Mouse (Mus musculus) G1E (cell line): ENCODE data around the gene Inafm2. TPM values are rescaled to one million over a fixed set of nuclear protein-coding genes. Genes with fewer than 3 reads are reported as not detected.

Experiments
- ATAC-seq: 2 replicates; pipeline ENCODE4 v1.8.0; 2016; ENCODE audit warnings: mild to moderate bottlenecking; ENCODE audit not compliant: insufficient number of reproducible peaks, poor library complexity, low FRiP score, severe bottlenecking; ENCODE audit errors: extremely low read depth
- DNase-seq: peaks from one replicate; pipeline ENCODE4 v3.0.0; 2012; ENCODE audit warnings: low spot score
- H3K27me3 ChIP-seq: 2 replicates; pipeline ENCODE4 v1.6.1; 2012; ENCODE audit warnings: mild to moderate bottlenecking, low read length, inconsistent platforms; ENCODE audit not compliant: insufficient read depth
- H3K36me3 ChIP-seq: replicated peaks from 2 replicates; pipeline ENCODE3; 2012; ENCODE audit warnings: mild to moderate bottlenecking, inconsistent platforms
- H3K4me1 ChIP-seq: 2 replicates; pipeline ENCODE4 v1.6.1; 2012; ENCODE audit warnings: low read depth, low read length, inconsistent platforms, mixed read lengths; ENCODE audit not compliant: insufficient read depth
- H3K4me3 ChIP-seq: 2 replicates; pipeline ENCODE4 v1.5.1; 2012; ENCODE audit warnings: low read depth, mild to moderate bottlenecking, inconsistent platforms, low read length, moderate library complexity, mixed read lengths
- H3K9me3 ChIP-seq: replicated peaks from 2 replicates; pipeline ENCODE4 v1.6.1; 2012; ENCODE audit warnings: inconsistent platforms
- CTCF ChIP-seq: IDR thresholded peaks from 2 replicates; pipeline ENCODE4 v1.5.1; 2012; ENCODE audit warnings: low read depth, low read length, inconsistent platforms, mixed read lengths
- GATA1 ChIP-seq: IDR thresholded peaks from 2 replicates; pipeline ENCODE4 v1.6.1; 2012; ENCODE audit warnings: borderline replicate concordance, low read length, inconsistent platforms, mixed read lengths
- GATA2 ChIP-seq: IDR thresholded peaks from 2 replicates; pipeline ENCODE4 v1.6.1; 2012; ENCODE audit warnings: low read depth, low read length, inconsistent platforms, borderline replicate concordance
- POLR2AphosphoS5 ChIP-seq: IDR thresholded peaks from 2 replicates; pipeline ENCODE4 v1.6.1; 2012; ENCODE audit warnings: low read depth, low read length, inconsistent platforms; ENCODE audit not compliant: insufficient replicate concordance
- TAL1 ChIP-seq: conservative IDR thresholded peaks from 2 replicates; pipeline ENCODE4 v1.6.1; 2012; ENCODE audit warnings: low read depth, low read length, inconsistent platforms, mixed read lengths
- polyA plus RNA-seq: library from polyadenylated mRNA; stranded (reverse); fragments of >175 nt; gene quantifications from 2 replicates; pipeline ENCODE4 v1.2.3, GENCODE M21; 2012
- total RNA-seq, 2 experiments: library from RNA; stranded (forward) in 1 of 2; stranded (reverse) in 1 of 2; fragments of 200-1000 nt in 1 of 2; fragments of >200 nt in 1 of 2; fragmentation: Nextera tagmentation in 1 of 2; gene quantifications; 2 replicates each; pipeline ENCODE4 v1.2.3; 2014 to 2017

Gene Inafm2
- total and polyA plus RNA-seq, 3 experiments = 14.8 to 24.8 (median 21.0) TPM

DNA sequence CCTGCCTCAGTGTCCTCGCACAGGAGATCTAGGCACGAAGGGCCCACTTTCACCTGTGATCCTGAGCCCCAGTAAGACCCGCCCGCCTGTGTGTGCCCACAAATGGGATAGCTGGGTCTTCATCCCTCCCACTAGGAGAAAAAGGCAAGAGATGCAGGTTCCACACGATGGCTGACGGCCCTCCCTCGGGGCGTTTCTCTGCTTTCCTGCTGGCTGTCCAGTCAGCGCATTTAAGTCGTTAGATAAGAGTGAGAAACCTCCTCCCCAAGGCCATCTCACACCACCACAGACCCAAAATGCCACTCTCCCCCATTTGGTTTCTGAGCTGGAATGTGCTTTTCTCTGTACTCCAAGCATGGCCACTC is 17.2 kb downstream of the Inafm2 start:
- no peak for DNase-seq
- Histone ChIP-seq H3K9me3 (no peaks in the 10 kb centered on the region), H3K36me3 (no peaks in the 10 kb centered on the region), H3K27me3 (peaks cover 84% of the 10 kb centered on the region), H3K4me1 (peaks cover 36% of the 10 kb centered on the region), H3K4me3 (no peak overlapping the region)
- TF ChIP-seq TAL1 = no peak
- TF ChIP-seq GATA1 = no peak
- no peak for TF ChIP-seq GATA2
- TF ChIP-seq POLR2AphosphoS5 = no peak
- no peak for TF ChIP-seq CTCF
- ATAC-seq = no peak

DNA sequence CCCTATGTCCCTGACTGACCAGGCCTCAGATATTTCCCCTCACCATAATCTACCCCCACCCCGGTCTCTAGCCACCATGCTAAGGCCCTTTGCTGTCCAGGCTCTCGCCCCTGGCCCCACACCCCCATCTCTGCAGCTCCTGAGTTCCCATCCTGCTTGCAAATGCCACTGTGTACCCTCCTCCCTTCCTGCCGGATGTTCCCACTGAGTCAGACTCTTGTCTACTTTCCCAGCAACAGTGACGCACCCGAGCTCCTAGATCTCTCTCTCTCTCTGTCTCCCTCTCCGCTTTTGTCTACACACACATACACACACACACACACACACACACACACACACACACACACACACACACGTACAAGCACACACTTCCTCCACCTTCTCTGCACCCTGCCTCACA is 17.9 kb downstream of the Inafm2 start:
- H3K27me3 ChIP-seq = peaks cover 77% of the 10 kb centered on the region
- no peak overlapping the region for H3K4me3 ChIP-seq
- no peaks in the 10 kb centered on the region for H3K36me3 ChIP-seq
- no peak for DNase-seq
- no peak for TF ChIP-seq GATA2
- TF ChIP-seq CTCF = no peak
- no peak for TF ChIP-seq TAL1
- TF ChIP-seq GATA1 = no peak
- no peak for TF ChIP-seq POLR2AphosphoS5
- peaks cover 36% of the 10 kb centered on the region for H3K4me1 ChIP-seq
- ATAC-seq = no peak
- no peaks in the 10 kb centered on the region for H3K9me3 ChIP-seq

DNA sequence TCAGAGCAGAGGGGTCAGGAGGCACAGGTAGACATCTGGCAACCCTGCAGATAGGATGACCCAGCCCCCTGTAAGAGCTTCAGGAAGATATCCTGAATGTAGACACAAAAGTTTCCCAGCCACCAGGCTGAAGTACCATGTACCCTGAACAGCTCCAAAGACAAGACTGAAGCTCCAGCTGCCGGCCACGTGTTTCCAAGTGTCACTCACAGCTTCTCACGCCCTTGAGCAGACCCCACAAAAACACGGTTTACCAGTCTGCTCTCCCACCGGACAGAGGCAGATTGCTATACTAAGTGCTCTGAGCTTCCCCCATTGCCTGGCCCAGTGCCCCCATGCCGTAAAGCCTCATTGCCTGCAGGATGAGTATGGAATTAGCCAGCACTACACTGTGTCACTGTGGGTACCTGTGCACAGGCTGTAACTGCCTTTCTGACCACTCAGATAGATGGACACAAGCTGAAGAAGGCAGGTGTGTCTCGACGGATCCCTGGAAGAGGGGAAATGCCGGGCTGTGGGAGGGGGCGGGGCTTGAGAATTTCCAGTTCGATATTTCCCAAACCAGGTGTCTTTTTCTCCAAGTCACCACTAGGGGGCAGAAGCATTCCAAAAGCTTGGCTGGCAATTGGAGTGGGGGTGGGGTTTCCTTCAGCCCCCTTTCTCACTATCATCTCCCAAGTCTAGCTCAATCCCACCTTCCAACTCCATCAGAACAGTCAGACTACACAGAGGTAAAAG is 18.7 kb downstream of the Inafm2 start:
- no peaks in the 10 kb centered on the region for H3K36me3 ChIP-seq
- peak; percentile 36 for TF ChIP-seq CTCF
- no peak for TF ChIP-seq TAL1
- no peak for TF ChIP-seq POLR2AphosphoS5
- TF ChIP-seq GATA2 = no peak
- no peak for TF ChIP-seq GATA1
- H3K27me3 ChIP-seq = peaks cover 72% of the 10 kb centered on the region
- ATAC-seq (no peak), DNase-seq (no peak)
- H3K4me1 ChIP-seq = peaks cover 33% of the 10 kb centered on the region
- H3K4me3 ChIP-seq = no peak overlapping the region
- H3K9me3 ChIP-seq = no peaks in the 10 kb centered on the region

DNA sequence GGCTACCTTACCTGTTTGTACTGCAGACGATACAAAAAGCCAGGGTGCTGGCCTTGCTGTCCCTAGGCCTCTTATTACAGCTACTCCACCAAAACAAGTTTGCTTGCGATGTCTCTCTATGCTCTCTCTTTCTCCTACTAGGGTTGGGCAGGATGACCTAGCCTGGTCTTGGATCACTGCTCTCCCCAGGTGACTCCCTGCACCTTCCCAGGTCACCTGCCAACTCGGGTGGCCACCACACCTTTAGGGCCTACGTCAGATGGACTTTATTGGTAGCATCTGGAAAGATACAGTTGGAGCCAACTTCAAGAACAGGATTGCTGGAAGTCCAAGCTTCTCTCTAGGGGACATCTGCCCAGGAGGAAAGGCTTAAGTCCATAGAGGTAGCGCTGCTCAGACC is 19.3 kb downstream of the Inafm2 start:
- Histone ChIP-seq H3K36me3 (no peaks in the 10 kb centered on the region), H3K4me3 (no peak overlapping the region), H3K4me1 (peaks cover 27% of the 10 kb centered on the region), H3K9me3 (no peaks in the 10 kb centered on the region), H3K27me3 (peaks cover 69% of the 10 kb centered on the region)
- TF ChIP-seq CTCF = no peak
- TF ChIP-seq GATA2 = no peak
- TF ChIP-seq POLR2AphosphoS5 = no peak
- no peak for TF ChIP-seq TAL1
- DNase-seq (no peak), ATAC-seq (no peak)

DNA sequence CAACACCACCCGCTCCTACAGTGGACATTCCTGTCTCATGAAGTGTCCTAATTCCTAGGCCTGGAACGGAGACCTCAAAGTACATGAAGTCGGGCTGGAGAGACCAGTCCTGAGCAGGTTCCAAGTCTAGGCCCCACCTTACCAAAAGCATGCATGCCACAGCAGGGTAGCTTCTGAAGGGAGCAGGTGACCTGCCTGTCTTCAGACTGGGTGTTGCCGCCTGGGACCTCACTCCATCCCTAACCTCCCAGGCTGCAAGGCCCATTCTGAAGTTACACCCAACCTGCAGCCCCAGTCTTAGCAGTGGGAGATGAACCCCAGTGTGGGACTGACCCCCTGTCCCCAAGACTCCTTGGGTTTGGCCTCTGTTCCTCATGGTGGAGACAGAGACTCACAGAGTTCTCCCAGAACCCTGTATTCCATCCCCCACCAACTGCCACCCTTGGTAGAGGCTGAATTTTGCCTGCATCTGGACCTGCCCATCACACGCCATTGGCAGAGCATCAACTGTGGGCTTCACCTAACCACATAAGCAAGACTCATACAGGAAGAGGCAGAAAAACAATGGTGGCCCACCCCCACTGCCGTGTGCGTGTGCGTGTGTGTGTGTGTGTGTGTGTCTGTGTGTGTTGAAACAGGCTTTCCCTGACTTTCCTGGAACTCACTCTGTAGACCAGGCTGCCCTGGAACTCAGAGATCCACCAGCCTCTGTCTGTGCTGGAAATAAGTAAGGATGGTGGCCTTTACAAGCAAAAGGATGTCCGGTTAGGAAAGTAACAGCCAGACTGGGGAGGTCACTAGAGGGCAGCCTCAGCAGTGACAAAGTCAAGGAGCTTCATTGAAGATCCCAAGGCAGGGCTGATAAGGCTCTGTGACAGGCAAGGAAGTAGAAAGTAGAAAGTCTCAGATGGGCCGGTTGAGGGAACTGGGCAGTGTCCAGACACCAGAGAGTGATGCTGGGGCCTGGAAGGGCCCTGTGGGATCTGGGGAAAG is 20.8 kb downstream of the Inafm2 start:
- H3K36me3 ChIP-seq = no peaks in the 10 kb centered on the region
- peaks cover 27% of the 10 kb centered on the region for H3K4me1 ChIP-seq
- no peak for DNase-seq
- no peak overlapping the region for H3K4me3 ChIP-seq
- TF ChIP-seq GATA1 (no peak), TAL1 (no peak), GATA2 (no peak), CTCF (no peak), POLR2AphosphoS5 (no peak)
- no peaks in the 10 kb centered on the region for H3K9me3 ChIP-seq
- peaks cover 59% of the 10 kb centered on the region for H3K27me3 ChIP-seq
- ATAC-seq = no peak

DNA sequence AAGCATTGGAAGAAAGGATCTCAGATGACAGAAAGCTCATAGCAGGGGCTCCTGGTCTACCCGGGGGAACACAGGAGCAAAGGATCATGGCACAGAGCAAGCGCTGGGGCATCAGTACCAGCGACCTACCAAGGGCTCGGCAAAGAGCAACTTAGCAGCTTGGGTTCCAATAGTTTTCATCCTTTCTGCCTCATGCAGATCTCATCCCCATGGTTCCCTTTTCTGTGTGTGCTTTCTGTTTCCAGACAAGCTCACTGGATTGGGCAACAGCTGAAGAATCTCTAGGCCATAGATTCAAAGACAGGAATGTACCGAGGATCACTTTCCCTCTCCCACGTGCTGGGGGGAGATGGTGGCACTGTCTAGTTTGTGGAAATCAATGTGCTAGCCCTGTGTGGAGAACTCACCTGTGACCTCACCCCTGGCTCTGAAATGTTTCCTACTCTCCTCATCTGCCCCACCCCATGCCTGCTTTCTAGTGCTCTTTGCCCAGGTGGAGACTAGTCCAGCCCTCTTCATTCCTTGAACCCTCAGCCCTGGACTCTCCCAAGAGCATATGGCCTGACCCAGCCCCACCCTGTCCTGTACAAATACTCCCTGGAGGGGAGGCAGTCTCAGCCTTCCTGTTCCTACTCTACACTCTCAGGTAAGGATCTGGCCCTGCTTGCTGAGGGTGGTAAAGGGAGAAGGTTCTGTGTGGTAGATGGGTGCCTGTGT is 26.8 kb downstream of the Inafm2 start, which contains the start of gene Phgr1:
Gene Phgr1 (plus strand): TSS at position 612 of the 717 bp plus-strand sequence.
- Histone ChIP-seq H3K4me1 (no peaks in the 10 kb centered on the region), H3K36me3 (no peaks in the 10 kb centered on the region), H3K4me3 (no peak within 1 kb of the TSS), H3K9me3 (no peaks in the 10 kb centered on the region), H3K27me3 (peaks cover 34% of the 10 kb centered on the region)
- ATAC-seq (no peak), DNase-seq (no peak)
- TF ChIP-seq CTCF (no peak), GATA1 (no peak), POLR2AphosphoS5 (no peak), GATA2 (no peak), TAL1 (no peak)
